Mouse (Mus musculus): Measurements from ENCODE around the gene Cnep1r1.

Gene Cnep1r1

DNA sequence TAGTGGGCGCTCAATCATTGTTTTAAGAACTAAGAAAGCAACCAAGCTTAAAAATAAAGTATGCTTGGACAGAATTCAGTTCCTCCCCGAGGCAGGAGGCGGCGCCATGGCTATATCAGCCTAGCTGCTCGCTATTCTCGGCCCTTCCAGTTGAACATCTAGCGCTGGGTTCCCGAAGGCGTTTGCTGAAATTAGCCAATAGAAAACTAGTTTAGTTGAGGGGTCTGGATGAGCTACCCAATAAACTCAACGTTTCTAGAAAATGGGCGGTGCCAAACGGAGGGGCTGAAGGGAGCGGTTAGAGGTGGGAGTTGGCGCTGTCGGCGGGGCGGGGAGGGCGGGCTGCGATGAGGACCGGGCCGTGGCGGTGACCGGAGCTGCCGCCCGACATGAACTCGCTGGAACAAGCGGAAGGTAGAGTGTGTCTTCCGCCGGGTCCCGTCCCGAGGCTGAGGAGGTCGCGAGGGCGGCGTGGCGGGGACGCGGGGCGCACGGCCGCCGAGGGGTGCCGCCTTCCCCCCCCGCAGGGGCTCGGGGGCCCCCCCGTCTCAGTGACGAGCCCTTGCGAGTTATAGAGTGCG is at the start of gene Cnep1r1:
Gene Cnep1r1, plus strand, starts transcription at position 314 of the 581 bp plus-strand sequence.
- in situ Hi-C loops (cut with MboI; ENCODE audit: unreplicated experiment in 2 of 2): loop anchor here (5.0 to 25.0 kb wide), 3 partner anchors 44 to 494 kb away; no protein-coding TSS in a partner anchor

DNA sequence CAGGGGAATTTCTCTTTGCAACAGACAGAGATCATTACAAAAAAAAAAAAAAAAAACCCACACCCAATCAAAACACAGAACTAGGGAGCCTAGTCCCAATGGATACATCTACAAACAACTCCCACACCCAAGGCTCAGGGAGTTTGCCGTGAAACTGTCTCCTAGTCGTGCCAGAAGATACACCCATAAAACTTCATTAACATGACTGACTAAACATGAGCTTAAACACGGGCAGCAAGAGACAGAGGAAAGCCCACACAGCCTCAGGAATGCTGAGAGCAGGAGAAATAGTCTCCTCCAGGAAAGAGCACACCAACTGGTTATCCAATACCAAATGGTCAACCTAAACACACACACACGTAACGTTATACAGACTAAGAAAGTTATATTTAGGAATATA is 36.4 kb upstream of the Cnep1r1 start:
- in situ Hi-C loops (cut with MboI; ENCODE audit: unreplicated experiment in 2 of 2): no loop called here

DNA sequence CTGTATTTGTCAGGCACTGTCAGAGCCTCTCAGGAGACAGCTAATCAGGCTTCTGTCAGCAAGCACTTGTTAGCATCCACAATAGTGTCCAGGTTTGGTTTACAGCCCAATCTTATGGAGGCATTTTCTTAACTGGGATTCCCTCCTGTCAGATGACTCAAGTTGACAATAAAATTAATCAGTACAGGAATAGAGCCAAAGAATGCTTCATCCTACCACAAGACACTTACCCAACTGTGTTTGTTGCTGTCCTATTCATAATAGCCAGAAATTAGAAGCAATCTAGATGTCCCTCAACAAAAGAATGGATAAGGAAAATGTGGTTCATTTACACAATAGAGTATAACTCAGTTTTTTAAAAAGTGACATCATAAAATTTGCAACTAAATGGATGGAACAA is 30.6 kb upstream of the Cnep1r1 start:
- in situ Hi-C loops (cut with MboI; ENCODE audit: unreplicated experiment in 2 of 2): no loop called here

- in situ Hi-C loops (cut with MboI; ENCODE audit: unreplicated experiment in 2 of 2): no loop called here
These were observed 26.9 kb upstream of the Cnep1r1 start for GRCm38 (mm10) chr8:88091661-88092060.

DNA sequence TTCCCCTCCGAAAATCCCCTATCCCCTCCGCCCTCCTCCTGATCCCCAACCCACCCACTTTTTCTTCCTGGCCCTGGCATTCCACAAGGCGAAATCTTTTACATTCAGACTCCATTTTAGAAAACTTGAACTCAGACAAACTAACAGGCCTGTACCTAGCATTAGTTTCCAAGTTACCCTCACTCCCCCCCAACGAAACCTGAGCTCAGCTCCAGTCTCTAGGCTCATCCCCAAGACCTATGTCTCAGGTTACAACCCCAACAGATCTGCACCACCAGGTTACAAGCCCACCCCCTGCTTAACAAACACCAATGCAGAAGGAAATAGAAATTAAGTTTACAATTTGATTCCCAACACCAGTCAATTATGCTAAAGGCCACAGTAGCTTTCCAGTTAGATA is 25.2 kb upstream of the Cnep1r1 start:
- in situ Hi-C loops (cut with MboI; ENCODE audit: unreplicated experiment in 2 of 2): no loop called here

GRCm38 (mm10) chr8:88098856-88099255 is 19.7 kb upstream of the Cnep1r1 start:
- in situ Hi-C loops (cut with MboI; ENCODE audit: unreplicated experiment in 2 of 2): loop anchor here in 1 of 2 experiments (5.0 kb wide), 1 partner anchor 63 kb away; no protein-coding TSS in a partner anchor

DNA sequence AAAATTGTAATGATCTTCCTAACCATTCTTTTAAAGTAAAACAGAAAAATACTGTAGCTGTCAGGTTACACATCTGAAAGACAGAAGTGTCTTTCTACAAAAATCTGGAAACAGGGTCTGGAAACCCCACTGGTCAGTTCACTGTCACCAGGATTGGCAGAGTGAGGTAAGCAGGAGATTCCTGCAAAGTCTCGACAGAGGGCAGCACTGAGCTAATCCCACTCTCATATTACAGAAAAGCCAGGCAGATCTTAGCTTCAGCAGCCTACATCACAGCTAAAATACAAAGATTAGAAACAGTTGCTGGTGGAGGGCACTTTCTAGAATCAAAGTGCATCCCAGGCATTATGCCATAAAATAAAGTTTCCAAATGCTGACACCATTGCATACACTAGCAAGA is 19.0 kb upstream of the Cnep1r1 start:
- in situ Hi-C loops (cut with MboI; ENCODE audit: unreplicated experiment in 2 of 2): loop anchor here in 1 of 2 experiments (5.0 kb wide), 1 partner anchor 63 kb away; no protein-coding TSS in a partner anchor

GRCm38 (mm10) chr8:88109241-88109640 is 9.3 kb upstream of the Cnep1r1 start:
- in situ Hi-C loops (cut with MboI; ENCODE audit: unreplicated experiment in 2 of 2): loop anchor here (10.0 to 25.0 kb wide), 2 partner anchors 136 to 503 kb away; no protein-coding TSS in a partner anchor

- in situ Hi-C loops (cut with MboI; ENCODE audit: unreplicated experiment in 2 of 2): loop anchor here (5.0 to 25.0 kb wide), 3 partner anchors 43 to 493 kb away; no protein-coding TSS in a partner anchor
These were observed 507 bp downstream of the Cnep1r1 start for GRCm38 (mm10) chr8:88119076-88119475.

DNA sequence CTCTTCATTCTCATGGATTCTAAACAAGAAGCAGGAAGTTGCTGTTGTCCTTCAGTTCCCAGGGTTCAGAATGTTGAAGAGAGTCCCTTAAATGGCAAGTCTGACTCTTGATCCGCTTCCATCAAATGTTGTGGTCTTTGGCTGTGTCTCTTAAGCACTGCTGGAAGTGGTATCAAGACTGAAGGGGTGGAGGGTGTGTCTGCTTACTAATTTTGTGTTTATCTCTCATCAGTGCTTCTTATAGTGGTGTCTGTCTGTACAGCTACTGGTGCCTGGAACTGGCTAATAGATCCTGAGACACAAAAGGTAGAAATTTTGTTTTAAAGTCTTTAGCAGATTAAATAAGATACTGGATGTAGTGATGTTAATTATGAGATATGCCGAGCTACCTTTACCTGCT is 6.3 kb downstream of the Cnep1r1 start:
- in situ Hi-C loops (cut with MboI; ENCODE audit: unreplicated experiment in 2 of 2): loop anchor here (5.0 to 25.0 kb wide), 5 partner anchors 112 to 1188 kb away; partner anchors contain the start of gene Brd7 (in 1 of the 2)

GRCm38 (mm10) chr8:88129397-88129796 is 10.8 kb downstream of the Cnep1r1 start:
- in situ Hi-C loops (cut with MboI; ENCODE audit: unreplicated experiment in 2 of 2): loop anchor here (25.0 kb wide), 3 partner anchors 233 to 1192 kb away; partner anchors contain the start of gene Brd7 (in 1 of the 2)

- in situ Hi-C loops (cut with MboI; ENCODE audit: unreplicated experiment in 2 of 2): loop anchor here (25.0 kb wide), 3 partner anchors 231 to 1194 kb away; partner anchors contain the start of gene Brd7 (in 1 of the 2)
These were observed 12.3 kb downstream of the Cnep1r1 start for GRCm38 (mm10) chr8:88130754-88131317.

DNA sequence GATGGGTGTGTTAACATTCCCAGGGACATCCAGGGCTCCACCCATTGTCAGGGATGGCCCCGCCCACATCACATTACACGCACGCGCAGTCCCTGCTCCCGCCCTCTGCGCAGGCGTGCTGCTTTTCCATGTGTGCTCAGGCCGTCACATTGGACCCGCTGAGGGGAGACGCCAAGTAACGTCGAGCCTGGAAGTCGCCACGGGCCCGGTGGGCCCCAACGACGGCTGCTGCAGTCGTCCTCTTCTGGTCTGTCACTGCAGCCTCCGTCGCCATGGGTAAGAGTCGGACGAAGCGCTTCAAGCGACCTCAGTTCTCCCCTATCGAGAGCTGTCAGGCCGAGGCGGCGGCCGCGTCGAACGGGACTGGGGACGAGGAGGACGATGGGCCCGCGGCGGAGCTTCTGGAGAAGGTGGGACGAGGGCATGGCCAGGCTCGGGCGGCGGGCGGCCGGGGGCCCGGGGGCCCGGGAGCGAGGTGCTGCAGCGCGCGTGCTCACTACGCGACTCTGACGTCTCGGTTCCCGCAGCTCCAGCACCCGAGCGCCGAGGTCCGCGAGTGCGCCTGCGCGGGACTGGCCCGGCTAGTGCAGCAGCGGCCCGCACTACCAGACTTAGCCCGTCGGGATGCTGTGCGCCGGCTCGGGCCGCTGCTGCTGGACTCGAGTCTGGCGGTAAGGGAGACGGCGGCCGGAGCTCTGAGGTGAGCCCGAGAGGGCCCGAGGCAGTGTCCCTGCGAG is 19.3 kb downstream of the Cnep1r1 start, which contains the start of gene Heatr3:
Gene Heatr3, plus strand, starts transcription at position 108 of the 737 bp plus-strand sequence.
- in situ Hi-C loops (cut with MboI; ENCODE audit: unreplicated experiment in 2 of 2): loop anchor here (25.0 kb wide), 3 partner anchors 224 to 1201 kb away; partner anchors contain the start of gene Brd7 (in 1 of the 2)

DNA sequence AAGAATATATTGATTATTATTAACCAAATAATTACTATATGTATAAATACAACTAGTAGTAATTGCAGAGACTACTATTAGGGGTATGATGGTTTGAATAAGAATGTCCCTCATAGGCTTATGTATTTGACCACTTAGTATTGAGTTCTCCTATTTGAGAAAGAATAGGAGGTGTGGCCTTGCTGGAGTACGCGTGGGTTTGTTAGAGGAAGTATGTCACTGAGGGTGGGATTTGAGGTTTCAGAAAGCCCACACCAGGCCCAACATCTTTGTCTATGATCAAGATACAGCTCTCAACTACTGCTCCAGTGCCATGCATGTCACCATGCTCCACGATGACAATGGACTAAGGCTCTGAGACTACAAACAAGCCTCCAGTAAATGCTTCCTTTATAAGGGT is 20.7 kb downstream of the Cnep1r1 start:
- in situ Hi-C loops (cut with MboI; ENCODE audit: unreplicated experiment in 2 of 2): loop anchor here (25.0 kb wide), 3 partner anchors 223 to 1202 kb away; partner anchors contain the start of gene Brd7 (in 1 of the 2)

DNA sequence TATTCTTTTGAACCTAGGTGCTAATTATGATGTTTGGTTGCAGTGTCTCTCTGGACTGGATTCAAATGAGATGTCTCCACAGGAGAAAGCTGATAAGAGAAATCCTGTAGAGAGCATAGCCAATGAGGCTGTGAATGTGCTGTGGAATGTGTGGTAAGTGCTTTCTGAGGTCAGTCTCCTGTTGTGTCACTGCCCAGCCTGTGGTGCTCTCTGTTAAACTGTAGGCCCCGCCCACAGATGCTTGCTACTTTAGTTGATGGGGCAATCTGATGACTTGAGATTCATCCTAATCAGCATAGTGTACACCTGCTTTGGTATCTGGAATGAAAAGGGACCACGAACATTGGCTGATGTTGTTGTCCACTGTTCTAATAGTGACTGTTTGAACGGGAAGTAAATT is 23.1 kb downstream of the Cnep1r1 start:
- in situ Hi-C loops (cut with MboI; ENCODE audit: unreplicated experiment in 2 of 2): loop anchor here (25.0 kb wide), 3 partner anchors 221 to 1204 kb away; partner anchors contain the start of gene Brd7 (in 1 of the 2)

GRCm38 (mm10) chr8:88144041-88144440 is 25.5 kb downstream of the Cnep1r1 start:
- in situ Hi-C loops (cut with MboI; ENCODE audit: unreplicated experiment in 2 of 2): loop anchor here (25.0 kb wide), 3 partner anchors 218 to 1207 kb away; partner anchors contain the start of gene Brd7 (in 1 of the 2)

DNA sequence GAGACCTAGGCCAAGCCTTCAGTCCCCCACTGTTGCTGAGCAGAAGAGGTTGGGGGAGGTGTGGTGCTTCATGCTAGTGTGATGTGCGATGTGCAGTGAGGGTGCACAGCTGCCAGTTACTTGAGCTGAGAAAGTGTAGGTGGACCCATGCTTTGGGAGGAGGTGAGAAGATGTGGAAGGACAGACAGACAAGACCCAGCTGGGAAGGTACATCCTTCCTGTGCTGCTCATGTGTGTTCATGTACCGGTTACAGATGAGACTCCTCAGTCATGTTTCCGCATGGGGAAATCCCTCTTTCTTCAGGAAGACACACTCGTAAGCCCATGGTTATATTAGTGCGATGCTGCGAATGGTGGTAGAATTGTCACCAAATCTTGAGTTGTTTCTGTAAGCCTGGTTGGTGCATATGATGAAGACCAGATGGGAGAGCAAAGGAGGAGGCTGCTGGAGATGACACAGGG is 32.4 kb downstream of the Cnep1r1 start:
- in situ Hi-C loops (cut with MboI; ENCODE audit: unreplicated experiment in 2 of 2): loop anchor here (10.0 to 25.0 kb wide), 2 partner anchors 439 to 556 kb away; no protein-coding TSS in a partner anchor

- in situ Hi-C loops (cut with MboI; ENCODE audit: unreplicated experiment in 2 of 2): loop anchor here (5.0 to 25.0 kb wide), 3 partner anchors 43 to 448 kb away; partner anchors contain the start of gene Cnep1r1 (in 1 of the 2)
These were observed 41.8 kb downstream of the Cnep1r1 start for GRCm38 (mm10) chr8:88160237-88160995.

DNA sequence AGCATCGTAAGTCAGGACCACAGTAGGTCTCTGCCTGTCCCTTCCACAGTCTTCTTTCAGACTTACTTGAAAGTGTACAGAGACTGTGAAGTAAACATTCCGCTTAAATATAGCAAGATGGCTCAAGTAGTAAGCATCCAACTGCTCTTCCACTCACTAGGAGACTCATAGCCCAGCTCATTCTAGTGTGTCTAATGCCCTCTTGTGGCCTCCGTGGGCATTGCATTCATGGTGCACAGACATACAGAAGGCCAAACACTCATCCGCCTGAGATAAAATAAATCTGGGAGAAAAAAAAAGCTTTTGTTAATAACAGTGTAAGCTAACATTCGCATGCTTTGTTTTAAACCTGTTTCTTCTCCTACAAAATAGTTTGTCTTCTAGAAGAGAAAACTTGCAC is 42.9 kb downstream of the Cnep1r1 start:
- in situ Hi-C loops (cut with MboI; ENCODE audit: unreplicated experiment in 2 of 2): loop anchor here (5.0 to 25.0 kb wide), 3 partner anchors 44 to 449 kb away; partner anchors contain the start of gene Cnep1r1 (in 1 of the 2)
